Mouse (Mus musculus) thymus, adult 2 months (tissue): ENCODE results near the gene Bpifb2.

Source experiments
- CTCF ChIP-seq: fragments of 200-500 bp; IDR thresholded peaks from 2 replicates; pipeline ENCODE4 v1.5.1; 2012; ENCODE audit warnings: mild to moderate bottlenecking, control low read depth, low read length, moderate library complexity, borderline replicate concordance; ENCODE audit not compliant: control insufficient read depth, poor library complexity, insufficient read depth; ENCODE audit errors: extremely low read depth
- POLR2A ChIP-seq: fragments of 200-500 bp; IDR thresholded peaks from 2 replicates; pipeline ENCODE4 v1.6.1; 2012; ENCODE audit warnings: mild to moderate bottlenecking, low read length, control low read depth, moderate library complexity; ENCODE audit not compliant: control insufficient read depth, poor library complexity, insufficient read depth; ENCODE audit errors: extremely low read depth

DNA sequence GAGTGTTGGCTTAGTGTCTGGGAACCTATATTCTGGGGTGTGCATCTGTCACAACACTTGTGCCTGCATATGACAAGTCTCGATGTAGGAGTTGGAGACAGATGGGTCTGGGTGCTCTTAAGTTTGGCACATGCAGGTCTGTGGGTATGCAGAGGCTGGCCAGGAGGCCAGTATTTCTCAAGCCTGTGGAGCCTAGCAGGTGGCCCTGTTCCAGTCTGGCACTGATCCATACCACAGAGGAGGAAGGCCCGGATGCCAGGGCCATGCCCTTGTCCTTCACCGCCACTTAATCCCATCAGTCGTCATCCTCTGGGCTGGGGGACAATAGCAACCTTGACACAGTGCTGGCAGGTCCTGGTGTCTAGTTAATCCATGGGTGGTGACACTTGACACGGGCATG is 39.3 kb downstream of the Bpifb2 start:
- TF ChIP-seq POLR2A: no peak
- TF ChIP-seq CTCF: no peak
